In the genomic region with DNA sequence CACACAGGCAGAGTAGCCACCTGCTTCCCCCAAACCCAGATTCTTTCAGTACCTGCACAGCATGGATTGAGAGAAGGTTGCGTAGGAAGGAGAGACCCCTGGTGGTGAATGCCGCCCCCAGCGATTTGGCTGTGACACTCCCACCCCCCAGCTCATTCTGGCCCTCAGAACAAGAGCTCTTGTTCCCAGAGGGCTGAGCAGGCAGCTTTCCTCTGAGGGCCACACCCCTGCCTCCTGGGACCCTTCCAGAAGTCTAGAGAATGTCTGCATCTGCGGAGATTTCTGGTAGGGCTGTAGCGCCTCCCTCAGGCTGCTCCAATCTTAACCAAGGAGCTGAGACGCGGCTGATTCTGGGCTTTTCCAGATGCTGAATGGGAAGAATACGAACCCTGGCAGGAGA, we compare ENCODE assay signal across 9 mouse cellular contexts.
DNase-seq lines count a peak whose midpoint lies in the region; ATAC-seq lines count a peak whose summit lies in the region.
"Had no signal": no experiment of that assay in that cellular context is flagged by ENCODE, and none has a peak within 500 bp of the region (broad histone marks: within the 10 kb centered on the region; RNA-seq: fewer than 3 reads in every experiment).

No protein-coding gene starts in this region.

- peak; percentile 43 for ATAC-seq in forebrain, embryonic 11.5 days (replicated peaks; ENCODE audit: low FRiP score)

- DNase-seq in right cerebral cortex, postnatal 14 days = peak; percentile 16
- no peak for DNase-seq in right cerebral cortex, postnatal 36 days (ENCODE audit: low spot score in 2 of 2)
- peak; percentile 76 for DNase-seq in forebrain, embryonic 11.5 days (ENCODE audit: low spot score)
- DNase-seq in hindbrain, embryonic 10.5 days (ENCODE audit: low spot score) = peak; percentile 50
- peak; percentile 50 for DNase-seq in mesoderm, embryonic 11.5 days (ENCODE audit: low read depth, low spot score)
- DNase-seq in cerebellum, postnatal 36 days = no peak
- DNase-seq in left cerebral cortex, adult 9 months (ENCODE audit: low spot score in 2 of 2) = no peak
- no peak for DNase-seq in thymus, postnatal 25 days

- no peaks in the 10 kb centered on the region for H3K36me3 ChIP-seq in forebrain, embryonic 11.5 days (ENCODE audit: control insufficient read depth, insufficient read depth, low read length)
- peaks cover 11% of the 10 kb centered on the region; the same call in 1 of the 2 replicates for H3K36me3 ChIP-seq in hindbrain, embryonic 10.5 days
- H3K36me3 ChIP-seq: heart, embryonic 15.5 days had no signal

- WGBS in forebrain, embryonic 11.5 days = 11% methylated on average over 8 of the region's 8 CpGs
- WGBS in hindbrain, embryonic 10.5 days = 22% methylated on average over 8 of the region's 8 CpGs

- H3K27ac ChIP-seq in forebrain, embryonic 11.5 days (ENCODE audit: low read depth, low read length) = peak overlapping the region; percentile 77
- H3K27ac ChIP-seq in hindbrain, embryonic 10.5 days = peak overlapping the region; percentile 87
- H3K27ac ChIP-seq: heart, embryonic 15.5 days had no signal

- H3K4me1 ChIP-seq in forebrain, embryonic 11.5 days (replicated peaks; ENCODE audit: control insufficient read depth, insufficient read depth, low read length) = peaks cover 27% of the 10 kb centered on the region
- peaks cover 77% of the 10 kb centered on the region for H3K4me1 ChIP-seq in hindbrain, embryonic 10.5 days (replicated peaks)

- no peak overlapping the region for H3K4me2 ChIP-seq in forebrain, embryonic 11.5 days (ENCODE audit: low read depth, low read length, severe bottlenecking)
- H3K4me2 ChIP-seq: heart, embryonic 15.5 days had no signal

- no peak overlapping the region for H3K4me3 ChIP-seq in forebrain, embryonic 11.5 days (ENCODE audit: low read depth, low read length)
- H3K4me3 ChIP-seq in hindbrain, embryonic 10.5 days = no peak overlapping the region
- H3K4me3 ChIP-seq: heart, embryonic 15.5 days had no signal

- H3K9ac ChIP-seq in forebrain, embryonic 11.5 days (ENCODE audit: low read length) = peak overlapping the region; percentile 44; the same call in 1 of the 2 replicates
- H3K9ac ChIP-seq: heart, embryonic 15.5 days had no signal

- H3K9me3 ChIP-seq in forebrain, embryonic 11.5 days (ENCODE audit: control insufficient read depth, low read length) = no peaks in the 10 kb centered on the region
- H3K9me3 ChIP-seq in hindbrain, embryonic 10.5 days = no peaks in the 10 kb centered on the region
- H3K9me3 ChIP-seq: heart, embryonic 15.5 days had no signal

- H3K27me3 ChIP-seq in forebrain, embryonic 11.5 days (ENCODE audit: control insufficient read depth, insufficient read depth, low read length) = no peaks in the 10 kb centered on the region
- H3K27me3 ChIP-seq in hindbrain, embryonic 10.5 days (ENCODE audit: insufficient read depth, poor library complexity, severe bottlenecking) = no peaks in the 10 kb centered on the region
- H3K27me3 ChIP-seq: heart, embryonic 15.5 days had no signal

Comparison
In these comparisons a context has a peak if more than half of its experiments do, and no peak if none do; other contexts are left out.
1. DNase-seq: peak in right cerebral cortex, postnatal 14 days (single experiment), forebrain, embryonic 11.5 days (single experiment), hindbrain, embryonic 10.5 days (single experiment) and mesoderm, embryonic 11.5 days (single experiment); none in right cerebral cortex, postnatal 36 days (0 of 2), cerebellum, postnatal 36 days (0 of 2), left cerebral cortex, adult 9 months (0 of 2) and thymus, postnatal 25 days (single experiment).